Mouse (Mus musculus): ENCODE measurements around the gene Pmpcb. TPM values are rescaled to one million over a fixed set of nuclear protein-coding genes. Genes with fewer than 3 reads are reported as not detected.
A peak's percentile ranks its signal among the peaks of the same experiment; 100 is the strongest.

Pmpcb gene
- total and polyA plus RNA-seq, 2 experiments from 2014 or later = 68.6 to 94.9 TPM

DNA sequence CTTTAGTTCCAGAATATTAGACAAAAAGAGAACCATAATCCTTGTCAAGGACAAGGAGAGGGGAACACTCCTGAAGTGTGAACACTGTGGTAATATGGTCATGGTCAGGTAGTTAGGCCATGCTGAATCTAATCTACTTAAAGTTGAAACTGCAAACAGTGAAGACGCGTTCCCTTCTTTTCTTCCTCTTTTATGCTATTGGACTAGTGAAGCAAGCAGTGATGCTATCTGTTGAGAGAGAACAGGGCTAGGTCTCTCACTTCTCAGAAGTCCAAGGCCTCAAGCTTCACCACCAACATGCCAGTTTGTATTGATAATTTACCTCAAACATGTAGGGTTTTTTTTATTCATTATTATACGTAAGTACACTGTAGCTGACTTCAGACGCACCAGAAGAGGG lies 22.5 kb upstream of the Pmpcb start:
- Histone ChIP-seq H3K27me3 (ENCODE audit: insufficient read depth, low read length) (no peaks in the 10 kb centered on the region), H3K9ac (no peak overlapping the region), H3K36me3 (ENCODE audit: insufficient read depth) (no peaks in the 10 kb centered on the region), H3K4me2 (ENCODE audit: low read depth) (no peak overlapping the region), H3K4me3 (ENCODE audit: low read depth, low read length) (no peak overlapping the region), H3K9me3 (ENCODE audit: low read length) (no peaks in the 10 kb centered on the region), H3K27ac (ENCODE audit: low read depth, low read length) (no peak overlapping the region), H3K4me1 (ENCODE audit: insufficient read depth) (no peaks in the 10 kb centered on the region)
- 96% methylated on average over 4 of the region's 4 CpGs for WGBS
- DNase-seq = no peak
- ATAC-seq = no peak
- TF ChIP-seq CTCF (IDR thresholded peaks at IDR 0.05; ENCODE audit: low read depth) = no peak

DNA sequence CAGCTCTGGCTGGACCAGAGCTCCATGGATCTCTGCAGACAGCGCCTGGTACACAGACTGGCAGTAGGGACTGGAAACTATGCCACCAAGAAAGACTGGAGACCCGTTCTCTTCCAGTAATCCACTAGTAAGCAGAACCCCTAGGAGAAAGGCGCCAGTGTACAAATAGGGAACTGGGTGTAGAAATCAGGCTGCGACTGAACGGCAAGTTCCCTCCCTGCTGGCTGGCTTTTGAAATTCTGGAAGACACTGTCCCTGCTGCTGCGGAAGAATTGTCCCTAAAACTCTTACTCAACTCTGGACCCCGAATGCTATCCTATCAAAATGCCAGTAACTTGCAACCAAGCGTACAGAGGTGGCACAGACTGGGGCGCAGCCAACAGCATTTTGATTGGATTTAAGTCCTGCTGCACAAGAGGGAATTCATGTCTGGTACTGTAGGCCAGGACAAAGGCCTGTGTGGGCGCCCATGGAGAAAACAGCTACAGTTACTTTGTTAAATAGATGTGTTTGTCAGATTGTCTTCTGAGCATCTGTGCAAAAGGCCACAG lies 19.7 kb upstream of the Pmpcb start:
- H3K27ac ChIP-seq (ENCODE audit: low read depth, low read length) = no peak overlapping the region
- no peaks in the 10 kb centered on the region for H3K27me3 ChIP-seq (ENCODE audit: insufficient read depth, low read length)
- DNase-seq = peak; percentile 9
- peak; percentile 48 for ATAC-seq
- WGBS = 56% methylated on average over 10 of the region's 10 CpGs
- H3K9ac ChIP-seq = no peak overlapping the region
- H3K4me1 ChIP-seq (ENCODE audit: insufficient read depth) = no peaks in the 10 kb centered on the region
- no peak overlapping the region for H3K4me2 ChIP-seq (ENCODE audit: low read depth)
- no peaks in the 10 kb centered on the region for H3K9me3 ChIP-seq (ENCODE audit: low read length)
- no peak overlapping the region for H3K4me3 ChIP-seq (ENCODE audit: low read depth, low read length)
- TF ChIP-seq CTCF (IDR thresholded peaks at IDR 0.05; ENCODE audit: low read depth) = no peak
- no peaks in the 10 kb centered on the region for H3K36me3 ChIP-seq (ENCODE audit: insufficient read depth)

DNA sequence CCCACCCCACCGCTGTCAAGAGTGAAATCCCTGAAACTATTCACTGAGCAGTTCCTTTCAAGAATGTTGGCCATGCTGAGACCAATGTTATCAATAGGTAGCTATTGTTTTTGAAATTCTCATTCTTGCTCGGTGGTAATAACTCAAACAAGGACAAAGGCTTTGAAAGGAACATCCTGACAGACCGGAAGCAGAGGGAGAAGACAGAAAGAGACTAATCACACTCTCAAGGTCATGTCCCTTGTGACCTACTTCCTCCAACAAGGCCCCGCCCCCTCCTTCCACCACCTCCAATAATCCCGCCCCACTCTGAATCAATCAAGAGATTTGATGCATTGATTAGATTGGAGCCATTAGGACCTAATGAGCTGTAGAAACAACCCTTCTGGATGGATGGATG lies 18.4 kb upstream of the Pmpcb start:
- TF ChIP-seq CTCF (IDR thresholded peaks at IDR 0.05; ENCODE audit: low read depth) = no peak
- Histone ChIP-seq H3K4me1 (ENCODE audit: insufficient read depth) (no peaks in the 10 kb centered on the region), H3K4me3 (ENCODE audit: low read depth, low read length) (no peak overlapping the region), H3K9me3 (ENCODE audit: low read length) (no peaks in the 10 kb centered on the region), H3K27me3 (ENCODE audit: insufficient read depth, low read length) (no peaks in the 10 kb centered on the region), H3K4me2 (ENCODE audit: low read depth) (no peak overlapping the region), H3K9ac (no peak overlapping the region), H3K27ac (ENCODE audit: low read depth, low read length) (no peak overlapping the region), H3K36me3 (ENCODE audit: insufficient read depth) (no peaks in the 10 kb centered on the region)
- WGBS = 86% methylated on average over 5 of the region's 5 CpGs
- DNase-seq (no peak), ATAC-seq (no peak)

DNA sequence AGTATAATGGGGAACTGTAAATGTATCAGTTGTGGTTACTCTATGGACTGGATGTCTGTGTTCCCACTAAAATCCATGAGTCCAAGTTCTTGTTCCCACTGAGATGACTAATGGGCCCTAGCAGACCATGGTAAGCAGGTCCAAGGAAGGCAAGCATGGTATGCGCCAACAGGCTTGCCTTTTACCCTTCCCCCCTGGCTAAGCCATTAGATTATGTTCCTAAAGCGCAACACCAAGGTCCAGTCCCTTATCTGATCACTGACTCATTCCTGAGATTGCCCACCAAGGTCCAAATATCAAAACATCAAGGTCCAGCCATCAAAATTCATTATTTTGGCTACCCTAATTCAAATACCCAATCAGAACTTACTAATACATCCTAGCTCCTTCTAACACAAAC lies 17.7 kb upstream of the Pmpcb start:
- Histone ChIP-seq H3K9ac (no peak overlapping the region), H3K27me3 (ENCODE audit: insufficient read depth, low read length) (no peaks in the 10 kb centered on the region), H3K36me3 (ENCODE audit: insufficient read depth) (no peaks in the 10 kb centered on the region), H3K27ac (ENCODE audit: low read depth, low read length) (no peak overlapping the region), H3K4me3 (ENCODE audit: low read depth, low read length) (no peak overlapping the region), H3K4me2 (ENCODE audit: low read depth) (no peak overlapping the region), H3K4me1 (ENCODE audit: insufficient read depth) (no peaks in the 10 kb centered on the region), H3K9me3 (ENCODE audit: low read length) (no peaks in the 10 kb centered on the region)
- no peak for DNase-seq
- no peak for TF ChIP-seq CTCF (IDR thresholded peaks at IDR 0.05; ENCODE audit: low read depth)
- WGBS = 93% methylated on average over 2 of the region's 2 CpGs
- no peak for ATAC-seq

- WGBS = 16% methylated on average over 1 of the region's 1 CpGs
- no peaks in the 10 kb centered on the region for H3K27me3 ChIP-seq (ENCODE audit: insufficient read depth, low read length)
- 0 out of 2 replicates have a peak, but pooled peaks cover 3% of the 10 kb centered on the region for H3K4me1 ChIP-seq (ENCODE audit: insufficient read depth)
- no peak for DNase-seq
- no peak for ATAC-seq
- H3K4me3 ChIP-seq (ENCODE audit: low read depth, low read length) = no peak overlapping the region
- no peaks in the 10 kb centered on the region for H3K9me3 ChIP-seq (ENCODE audit: low read length)
- H3K36me3 ChIP-seq (ENCODE audit: insufficient read depth) = no peaks in the 10 kb centered on the region
- H3K27ac ChIP-seq (ENCODE audit: low read depth, low read length) = 0 out of 2 replicates have a peak overlapping the region, but pooled peaks have one; percentile 1
- no peak overlapping the region for H3K4me2 ChIP-seq (ENCODE audit: low read depth)
- TF ChIP-seq CTCF (IDR thresholded peaks at IDR 0.05; ENCODE audit: low read depth) = no peak
- H3K9ac ChIP-seq = no peak overlapping the region
These were observed 12.5 kb upstream of the Pmpcb start for GRCm38 (mm10) chr5:21724427-21724826.

- Histone ChIP-seq H3K4me3 (ENCODE audit: low read depth, low read length) (no peak overlapping the region), H3K27ac (ENCODE audit: low read depth, low read length) (0 out of 2 replicates have a peak overlapping the region, but pooled peaks have one; percentile 1), H3K9ac (no peak overlapping the region), H3K36me3 (ENCODE audit: insufficient read depth) (no peaks in the 10 kb centered on the region), H3K4me2 (ENCODE audit: low read depth) (no peak overlapping the region), H3K9me3 (ENCODE audit: low read length) (no peaks in the 10 kb centered on the region), H3K4me1 (ENCODE audit: insufficient read depth) (0 out of 2 replicates have a peak, but pooled peaks cover 3% of the 10 kb centered on the region), H3K27me3 (ENCODE audit: insufficient read depth, low read length) (no peaks in the 10 kb centered on the region)
- peak; percentile 43; the same call in 1 of the 2 replicates for ATAC-seq
- no peak for TF ChIP-seq CTCF (IDR thresholded peaks at IDR 0.05; ENCODE audit: low read depth)
- DNase-seq = peak; percentile 28
- 7% methylated on average over 7 of the region's 7 CpGs for WGBS
These were observed 12.1 kb upstream of the Pmpcb start for GRCm38 (mm10) chr5:21724872-21725271.

DNA sequence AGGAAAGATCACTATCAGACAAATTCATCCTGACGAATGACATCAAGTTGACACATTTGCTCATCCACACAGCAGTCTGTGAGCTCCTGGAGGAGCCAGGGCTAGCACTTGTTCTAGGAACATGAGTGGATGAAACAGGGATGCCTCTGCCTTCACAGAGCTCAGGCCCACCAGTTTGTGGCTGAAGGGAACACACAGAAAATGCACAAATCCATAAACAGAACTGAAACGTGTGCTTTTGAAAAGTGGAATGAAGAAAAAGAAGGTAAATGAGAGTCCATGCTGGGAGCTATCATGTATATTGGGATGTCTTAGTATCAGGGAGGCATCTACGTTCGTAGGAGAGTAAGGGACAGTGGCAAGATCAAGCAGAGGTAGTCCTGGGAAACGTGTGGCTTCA lies 7.8 kb upstream of the Pmpcb start:
- 85% methylated on average over 5 of the region's 5 CpGs for WGBS
- no peak overlapping the region for H3K4me3 ChIP-seq (ENCODE audit: low read depth, low read length)
- 0 out of 2 replicates have a peak, but pooled peaks cover 11% of the 10 kb centered on the region for H3K4me1 ChIP-seq (ENCODE audit: insufficient read depth)
- TF ChIP-seq CTCF (IDR thresholded peaks at IDR 0.05; ENCODE audit: low read depth) = no peak
- H3K27ac ChIP-seq (ENCODE audit: low read depth, low read length) = no peak overlapping the region
- ATAC-seq = no peak
- no peak overlapping the region for H3K9ac ChIP-seq
- no peak for DNase-seq
- H3K9me3 ChIP-seq (ENCODE audit: low read length) = no peaks in the 10 kb centered on the region
- H3K4me2 ChIP-seq (ENCODE audit: low read depth) = no peak overlapping the region
- H3K36me3 ChIP-seq (ENCODE audit: insufficient read depth) = no peaks in the 10 kb centered on the region
- no peaks in the 10 kb centered on the region for H3K27me3 ChIP-seq (ENCODE audit: insufficient read depth, low read length)

All from forebrain, postnatal 0 days (tissue).